Mouse (Mus musculus): ENCODE data around the gene Mrps17.

The Mrps17 gene

GRCm38 (mm10) chr5:129742903-129743488, 27.7 kb downstream of the Mrps17 start:
- no peak for DNase-seq

GRCm38 (mm10) chr5:129744050-129744449, 28.8 kb downstream of the Mrps17 start:
- DNase-seq, result no peak

- DNase-seq, result no peak
These were observed 41.6 kb downstream of the Mrps17 start for GRCm38 (mm10) chr5:129756886-129757285.

- no peak for DNase-seq
These were observed 44.7 kb downstream of the Mrps17 start for GRCm38 (mm10) chr5:129759929-129760480.

- no peak for DNase-seq
These were observed 46.7 kb downstream of the Mrps17 start for GRCm38 (mm10) chr5:129761865-129762540.

- no peak for DNase-seq
These were observed 55.4 kb downstream of the Mrps17 start for GRCm38 (mm10) chr5:129770443-129771355.
